Mouse (Mus musculus) olfactory bulb, adult 2 months (tissue): ENCODE measurements around the gene Lgr5.

Source experiments
- CTCF ChIP-seq: fragments of 200-500 bp; IDR thresholded peaks from 2 replicates; pipeline ENCODE4 v1.5.1; 2012; ENCODE audit warnings: low read depth, mild to moderate bottlenecking, low read length, moderate library complexity; ENCODE audit not compliant: insufficient read depth
- POLR2A ChIP-seq: fragments of 200-500 bp; IDR thresholded peaks from 2 replicates; pipeline ENCODE4 v1.6.1; 2012; ENCODE audit warnings: mild to moderate bottlenecking, low read depth, low read length, moderate library complexity; ENCODE audit not compliant: insufficient read depth

DNA sequence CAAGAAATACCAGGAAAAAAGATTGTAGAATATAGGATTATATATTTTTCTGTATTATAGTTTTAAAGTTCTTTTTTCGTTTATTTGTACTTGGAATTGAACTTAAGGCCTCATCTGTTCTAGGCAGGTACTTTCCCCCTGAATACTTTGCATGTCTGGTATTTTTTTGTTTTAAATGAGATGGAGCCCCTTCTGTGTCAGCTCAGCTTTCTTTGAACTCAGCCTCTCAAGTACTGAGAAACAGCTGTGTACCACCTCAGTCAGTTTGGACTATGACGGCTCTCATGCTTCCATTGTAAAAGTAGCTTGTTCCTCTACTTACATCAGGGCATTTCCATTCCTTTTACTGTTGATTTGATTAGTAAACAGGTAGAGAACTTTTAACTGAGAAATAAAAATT, 174.1 kb downstream of the Lgr5 start:
- no peak for TF ChIP-seq CTCF
- no peak for TF ChIP-seq POLR2A
